ENCODE assay signal across 8 mouse cellular contexts in the genomic region with DNA sequence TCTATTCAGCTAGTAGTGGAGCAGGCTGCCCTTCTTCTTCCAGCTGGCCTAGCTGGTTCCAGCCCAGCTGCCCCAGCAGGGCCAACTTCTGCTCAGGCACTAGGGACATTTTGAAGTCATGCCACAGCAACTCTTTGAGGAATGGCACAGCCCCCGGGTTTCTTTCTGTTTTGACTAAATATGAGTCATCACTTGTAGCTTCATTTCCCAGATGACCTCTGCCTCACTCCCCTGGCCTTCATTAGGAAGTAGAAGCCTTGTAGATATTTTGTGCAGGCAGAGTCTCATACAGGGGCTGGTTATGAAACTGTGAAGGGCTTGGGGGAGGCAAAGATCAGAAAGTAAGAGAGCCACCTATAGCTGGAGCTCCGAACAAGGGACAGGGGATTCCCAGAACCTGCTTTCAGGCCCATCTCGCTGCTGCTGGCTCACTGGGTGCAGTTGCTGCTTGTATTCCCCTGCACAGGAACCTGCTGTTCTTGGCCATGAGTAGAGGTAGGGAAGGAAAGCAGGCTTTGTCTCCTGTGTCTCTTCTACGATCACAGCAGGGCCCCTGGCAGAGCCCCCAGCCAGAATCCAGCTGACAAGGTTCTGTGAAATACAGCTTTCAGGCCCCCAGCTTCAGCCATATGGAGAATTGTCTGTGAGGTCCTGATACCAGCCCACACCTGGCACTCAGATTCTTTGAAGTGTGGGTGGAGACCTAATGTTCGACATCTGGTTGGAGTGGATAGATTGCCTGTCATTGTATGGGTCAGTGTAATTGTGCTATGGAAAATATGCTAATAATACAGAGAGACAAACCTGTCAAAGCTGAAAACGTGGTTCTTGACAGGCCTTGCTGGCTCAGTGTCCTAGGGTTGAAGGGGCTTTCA. TPM values are rescaled to one million over a fixed set of nuclear protein-coding genes. Genes with fewer than 3 reads are reported as not detected.
DNase-seq lines count a peak whose midpoint lies in the region; TF ChIP-seq lines count a peak whose summit lies in the region.

No protein-coding gene starts in this region.

- TF ChIP-seq POLR2A in spleen, adult 2 months (IDR thresholded peaks at IDR 0.05; ENCODE audit: low read depth, low read length), result no peak
- TF ChIP-seq POLR2A in kidney, adult 2 months (IDR thresholded peaks at IDR 0.05; ENCODE audit: low read depth, low read length), result no peak

- peaks cover 23% of the 10 kb centered on the region; the same call in 1 of the 2 replicates for H3K4me1 ChIP-seq in spleen, adult 2 months (ENCODE audit: control insufficient read depth, insufficient read depth, insufficient read length)
- peaks cover 40% of the 10 kb centered on the region for H3K4me1 ChIP-seq in brown adipose tissue, adult 24 weeks (ENCODE audit: control insufficient read depth, insufficient read depth, insufficient read length, low read length)
- peaks cover 17% of the 10 kb centered on the region for H3K4me1 ChIP-seq in kidney, adult 2 months (ENCODE audit: control insufficient read depth, insufficient read depth, low read length)

- no peak for DNase-seq in spleen, adult 2 months (ENCODE audit: low read depth in 1 of 2, low spot score in 2 of 2)
- DNase-seq in spleen, postnatal 4 days (ENCODE audit: low spot score in 2 of 2), result no peak
- peak; percentile 49 to 65 for DNase-seq in heart, adult 18-20 months
- DNase-seq in kidney, adult 2 months, result peak; percentile 43
- peak; percentile 21 for DNase-seq in lung, postnatal 14 days
- no peak for DNase-seq in right cerebral cortex, postnatal 14 days
- no peak for DNase-seq in right cerebral cortex, postnatal 25 days

- 50% methylated on average over 6 of the region's 6 CpGs for WGBS in spleen, adult 2 months
- WGBS in kidney, adult 2 months, result 69% methylated on average over 6 of the region's 6 CpGs

- no peaks in the 10 kb centered on the region for H3K27me3 ChIP-seq in spleen, adult 2 months (ENCODE audit: control insufficient read depth, insufficient read depth, low read length)
- H3K27me3 ChIP-seq in kidney, adult 2 months (replicated peaks; ENCODE audit: control insufficient read depth, insufficient read depth, low read length), result no peaks in the 10 kb centered on the region

- peak overlapping the region; percentile 61 for H3K27ac ChIP-seq in spleen, adult 2 months (ENCODE audit: insufficient read depth, low read length)
- H3K27ac ChIP-seq in brown adipose tissue, adult 24 weeks (replicated peaks; ENCODE audit: low read depth, low read length), result peak overlapping the region; percentile 64
- no peak overlapping the region for H3K27ac ChIP-seq in kidney, adult 2 months (ENCODE audit: insufficient read depth, low read depth, low read length)

- no peak for TF ChIP-seq CTCF in spleen, adult 2 months (IDR thresholded peaks at IDR 0.05; ENCODE audit: extremely low read depth, insufficient read depth, insufficient read length, insufficient replicate concordance)
- TF ChIP-seq CTCF in kidney, adult 2 months (conservative IDR thresholded peaks at IDR 0.05; ENCODE audit: insufficient read depth, insufficient read length, low read depth, low read length), result no peak

- no peaks in the 10 kb centered on the region for H3K36me3 ChIP-seq in spleen, adult 2 months (ENCODE audit: control insufficient read depth, insufficient read depth, low read length)
- no peaks in the 10 kb centered on the region for H3K36me3 ChIP-seq in kidney, adult 2 months (ENCODE audit: control insufficient read depth, insufficient read depth, low read length)

- H3K4me3 ChIP-seq in spleen, adult 2 months (ENCODE audit: extremely low read depth, insufficient read depth, insufficient read length), result no peak overlapping the region
- H3K4me3 ChIP-seq in brown adipose tissue, adult 24 weeks (ENCODE audit: insufficient read depth, low read depth, low read length), result no peak overlapping the region
- H3K4me3 ChIP-seq in kidney, adult 2 months (ENCODE audit: insufficient read depth, low read depth, low read length), result no peak overlapping the region

RNA-seq across cellular contexts. Expression of a gene that starts 30.4 kb away (rescaled TPM):
- polyA plus RNA-seq in spleen, adult 2 months (2012; rRNA removed), result 15.9 and 22.9 TPM in 2 replicates
- 4.6 and 4.7 TPM in 2 replicates for polyA plus RNA-seq in brown adipose tissue, adult 24 weeks (2012; ENCODE audit: insufficient read depth, insufficient read length, missing spikeins)
- 10 to 100 TPM; 12.9 to 13.0 TPM for total RNA-seq in heart, adult 18-20 months (2021)
- polyA plus RNA-seq in kidney, adult 2 months (2012; rRNA removed), result 19.1 and 23.7 TPM in 2 replicates

Comparison
In these comparisons a context has a peak if more than half of its experiments do, and no peak if none do; other contexts are left out.
1. DNase-seq: peak in heart, adult 18-20 months (2 of 2), kidney, adult 2 months (single experiment) and lung, postnatal 14 days (single experiment); none in spleen, adult 2 months (0 of 2), spleen, postnatal 4 days (0 of 2), right cerebral cortex, postnatal 14 days (single experiment) and right cerebral cortex, postnatal 25 days (single experiment).